Mouse (Mus musculus) C2C12 (cell line): ENCODE measurements around the gene Lsm14a.

Experiments
- CEBPB ChIP-seq: IDR thresholded peaks from one replicate; pipeline ENCODE4 v1.6.1; 2011; ENCODE audit warnings: low read depth, mild to moderate bottlenecking, control low read depth, moderate library complexity
- CTCF ChIP-seq: IDR thresholded peaks from one replicate; pipeline ENCODE4 v1.5.1; 2011; ENCODE audit not compliant: control insufficient read depth, insufficient read depth, insufficient read length
- FOSL1 ChIP-seq: IDR thresholded peaks from one replicate; pipeline ENCODE4 v1.8.0; 2011; ENCODE audit warnings: mild to moderate bottlenecking, low read length; ENCODE audit not compliant: poor library complexity, insufficient read depth, severe bottlenecking
- MAX ChIP-seq: IDR thresholded peaks from one replicate; pipeline ENCODE4 v1.6.1; 2011; ENCODE audit warnings: mild to moderate bottlenecking, control low read depth
- MYOG ChIP-seq: IDR thresholded peaks from one replicate; pipeline ENCODE4 v1.6.1; 2011; ENCODE audit not compliant: control insufficient read depth, insufficient read length; ENCODE audit errors: extremely low read depth

DNA sequence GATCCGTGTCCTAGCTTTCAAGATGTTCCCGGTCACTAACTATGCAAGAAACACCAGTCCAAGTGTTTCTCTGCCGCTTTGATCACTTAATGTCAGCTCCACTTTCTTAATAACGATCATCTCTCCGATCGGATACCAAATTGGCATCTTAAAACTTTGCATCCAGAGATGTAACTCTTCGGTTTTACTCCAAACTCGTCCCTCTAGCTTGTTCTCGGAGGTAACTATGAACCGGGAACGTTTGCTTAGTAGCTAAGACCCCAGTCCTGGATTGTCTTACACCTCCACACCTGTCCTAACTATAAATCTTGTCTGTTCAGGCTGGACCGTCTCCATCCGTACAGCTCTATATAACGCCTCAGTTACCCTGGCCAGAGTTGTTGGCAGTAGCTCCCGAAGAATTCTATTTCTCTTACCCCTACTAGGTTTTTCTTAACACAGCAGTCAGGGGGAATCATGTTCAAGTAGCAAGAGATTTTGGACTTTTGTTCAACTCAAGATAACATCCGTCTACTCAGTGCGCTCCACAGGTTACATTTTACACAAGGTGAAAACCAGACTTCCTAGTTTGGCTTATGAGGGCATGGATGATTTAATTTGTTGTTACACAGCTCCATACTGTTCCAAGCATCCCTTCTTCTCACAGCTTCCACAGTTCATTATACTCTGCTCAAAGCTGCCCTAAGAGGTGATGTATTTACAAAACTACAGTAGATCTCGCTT lies 2.8 kb downstream of the Lsm14a start:
- no peak for TF ChIP-seq CTCF
- TF ChIP-seq FOSL1 = no peak
- no peak for TF ChIP-seq CEBPB
- no peak for TF ChIP-seq MAX
- no peak for TF ChIP-seq MYOG
